Mouse (Mus musculus) gonadal fat pad, adult 2 months (tissue): ENCODE results near the gene Scube2. TPM values are rescaled to one million over a fixed set of nuclear protein-coding genes. Genes with fewer than 3 reads are reported as not detected.

ENCODE experiments used
- polyA plus RNA-seq: library from polyadenylated mRNA; depleted of rRNA; stranded (reverse); fragments of >200 nt; gene quantifications from 2 replicates; pipeline ENCODE4 v1.2.3, GENCODE M21; 2012; rRNA removed

Scube2 gene
- polyA plus RNA-seq, 1 experiment: 0.23 TPM

Other genes with a start within 250 kb of the Scube2 start
- 35.8 and 51.2 TPM in 2 replicates for gene St5, start 162.1 kb downstream of the Scube2 start, polyA plus RNA-seq
- gene Akip1, start 162.0 kb downstream of the Scube2 start, polyA plus RNA-seq: 14.1 and 19.7 TPM in 2 replicates
- gene BC051019, start 141.8 kb downstream of the Scube2 start, polyA plus RNA-seq: 1.8 and 2.6 TPM in 2 replicates
- 0.27 and 0.65 TPM in 2 replicates for gene Ascl3, start 134.0 kb downstream of the Scube2 start, polyA plus RNA-seq
- 48.1 and 51.9 TPM in 2 replicates for gene Tmem9b, start 112.8 kb downstream of the Scube2 start, polyA plus RNA-seq
- 0.09 and 0.11 TPM in 2 replicates for gene Nrip3, start 83.7 kb downstream of the Scube2 start, polyA plus RNA-seq
- gene Dennd5a, start 94.8 kb upstream of the Scube2 start, polyA plus RNA-seq: 63.8 and 87.1 TPM in 2 replicates
- 31.1 and 32.4 TPM in 2 replicates for gene Tmem41b, start 121.2 kb upstream of the Scube2 start, polyA plus RNA-seq
- gene Ipo7, start 152.6 kb upstream of the Scube2 start, polyA plus RNA-seq: 16.7 and 21.8 TPM in 2 replicates
- 8.8 and 11.8 TPM in 2 replicates for gene Zfp143, start 195.5 kb upstream of the Scube2 start, polyA plus RNA-seq